Mouse (Mus musculus): ENCODE data around the gene Akr1b7. TPM values are rescaled to one million over a fixed set of nuclear protein-coding genes. Genes with fewer than 3 reads are reported as not detected.
"Not testable (repeated sequence)": the region's sequence is repeated elsewhere in the genome, so short reads cannot be mapped to it uniquely, and the experiment has no call there.

Gene Akr1b7
- polyA plus RNA-seq, 2 experiments = 2.4 to 5.4 TPM

DNA sequence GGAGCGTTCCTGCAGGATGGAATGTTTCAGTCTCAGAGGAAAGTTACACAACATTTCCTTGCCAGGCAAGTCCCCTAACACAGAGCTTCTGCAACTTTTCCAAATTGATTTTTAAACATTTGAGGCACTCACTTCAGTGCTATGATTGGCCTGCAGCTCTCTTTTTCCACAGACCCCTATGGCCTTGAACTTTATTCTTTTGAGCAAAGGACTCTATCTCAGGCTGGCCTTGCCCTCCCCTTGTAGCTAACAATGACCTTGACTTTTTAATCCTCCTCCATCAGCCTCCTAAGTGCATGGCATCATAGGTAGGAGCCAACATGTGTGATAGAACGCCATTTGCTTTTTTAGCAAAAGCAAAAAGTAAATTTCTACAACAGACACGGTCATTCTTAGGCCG is 5.4 kb upstream of the Akr1b7 start:
- Histone ChIP-seq H3K4me1 (replicated peaks; ENCODE audit: control insufficient read depth in 2 of 2, insufficient read depth in 2 of 2, low read length in 1 of 2) (no peaks in the 10 kb centered on the region), H3K4me2 (ENCODE audit: low read depth) (no peak overlapping the region), H3K9ac (replicated peaks) (no peak overlapping the region), H3K27ac (no peak overlapping the region), H3K27me3 (ENCODE audit: control insufficient read depth, insufficient read depth, low read length) (no peaks in the 10 kb centered on the region), H3K9me3 (ENCODE audit: control insufficient read depth, low read length) (no peaks in the 10 kb centered on the region), H3K4me3 (ENCODE audit: insufficient read depth in 1 of 2, low read depth in 2 of 2, low read length in 2 of 2) (no peak overlapping the region), H3K36me3 (replicated peaks; ENCODE audit: control insufficient read depth, insufficient read depth, low read depth) (no peaks in the 10 kb centered on the region)
- no peak for ATAC-seq (ENCODE audit: insufficient read depth)
- WGBS (ENCODE audit: insufficient replicate concordance) = 67% methylated on average over 4 of the region's 4 CpGs
- no peak for TF ChIP-seq EP300 (IDR thresholded peaks at IDR 0.05; ENCODE audit: low read depth)
- TF ChIP-seq CTCF (IDR thresholded peaks at IDR 0.05; ENCODE audit: low read depth) = no peak
- DNase-seq (ENCODE audit: low read depth in 3 of 3, low spot score in 3 of 3) = no peak

- DNase-seq (ENCODE audit: low read depth in 3 of 3, low spot score in 3 of 3) (no peak), ATAC-seq (ENCODE audit: insufficient read depth) (no peak)
- WGBS (ENCODE audit: insufficient replicate concordance) = 76% methylated on average over 10 of the region's 10 CpGs
- no peaks in the 10 kb centered on the region for H3K36me3 ChIP-seq (replicated peaks; ENCODE audit: control insufficient read depth, insufficient read depth, low read depth)
- no peak overlapping the region for H3K4me3 ChIP-seq (ENCODE audit: insufficient read depth in 1 of 2, low read depth in 2 of 2, low read length in 2 of 2)
- no peaks in the 10 kb centered on the region for H3K9me3 ChIP-seq (ENCODE audit: control insufficient read depth, low read length)
- H3K4me1 ChIP-seq (replicated peaks; ENCODE audit: control insufficient read depth in 2 of 2, insufficient read depth in 2 of 2, low read length in 1 of 2) = no peaks in the 10 kb centered on the region
- H3K27me3 ChIP-seq (ENCODE audit: control insufficient read depth, insufficient read depth, low read length) = no peaks in the 10 kb centered on the region
- TF ChIP-seq EP300 (IDR thresholded peaks at IDR 0.05; ENCODE audit: low read depth) = no peak
- no peak for TF ChIP-seq CTCF (IDR thresholded peaks at IDR 0.05; ENCODE audit: low read depth)
- H3K4me2 ChIP-seq (ENCODE audit: low read depth) = no peak overlapping the region
- H3K9ac ChIP-seq (replicated peaks) = no peak overlapping the region
- no peak overlapping the region for H3K27ac ChIP-seq
These were observed 4.7 kb upstream of the Akr1b7 start for GRCm38 (mm10) chr6:34407403-34407802.

- Histone ChIP-seq H3K36me3 (replicated peaks; ENCODE audit: control insufficient read depth, insufficient read depth, low read depth) (no peaks in the 10 kb centered on the region), H3K27me3 (ENCODE audit: control insufficient read depth, insufficient read depth, low read length) (no peaks in the 10 kb centered on the region), H3K9ac (replicated peaks) (no peak overlapping the region), H3K4me3 (ENCODE audit: insufficient read depth in 1 of 2, low read depth in 2 of 2, low read length in 2 of 2) (no peak overlapping the region), H3K27ac (no peak overlapping the region), H3K9me3 (ENCODE audit: control insufficient read depth, low read length) (no peaks in the 10 kb centered on the region), H3K4me1 (replicated peaks; ENCODE audit: control insufficient read depth in 2 of 2, insufficient read depth in 2 of 2, low read length in 1 of 2) (no peaks in the 10 kb centered on the region), H3K4me2 (ENCODE audit: low read depth) (no peak overlapping the region)
- TF ChIP-seq EP300 (IDR thresholded peaks at IDR 0.05; ENCODE audit: low read depth) = no peak
- no peak for TF ChIP-seq CTCF (IDR thresholded peaks at IDR 0.05; ENCODE audit: low read depth)
- DNase-seq (ENCODE audit: low read depth in 3 of 3, low spot score in 3 of 3) (no peak), ATAC-seq (ENCODE audit: insufficient read depth) (no peak)
- 32% methylated on average over 1 of the region's 1 CpGs for WGBS (ENCODE audit: insufficient replicate concordance)
These were observed 554 bp downstream of the Akr1b7 start for GRCm38 (mm10) chr6:34412688-34413087.

DNA sequence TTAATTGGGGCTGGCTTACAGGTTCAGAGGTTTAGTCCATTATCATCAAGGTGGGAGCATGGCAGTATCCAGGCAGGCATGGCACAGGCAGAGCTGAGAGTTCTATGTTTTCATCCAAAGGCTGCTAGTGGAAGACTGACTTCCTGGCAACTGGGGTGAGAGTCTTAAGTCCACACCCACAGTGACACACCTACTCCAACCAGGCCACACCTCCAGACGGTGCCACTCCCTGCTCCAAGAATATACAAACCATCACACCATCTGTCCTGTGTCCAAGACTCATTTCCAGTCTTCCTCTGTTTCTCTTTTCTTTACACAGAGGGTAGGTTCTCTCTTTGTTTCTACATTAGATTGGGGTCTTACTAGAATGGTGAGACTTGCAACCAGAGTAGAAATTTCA is 1.3 kb downstream of the Akr1b7 start:
- 27% methylated on average over 1 of the region's 1 CpGs for WGBS (ENCODE audit: insufficient replicate concordance)
- ATAC-seq (ENCODE audit: insufficient read depth); H3K4me3 ChIP-seq (ENCODE audit: insufficient read depth in 1 of 2, low read depth in 2 of 2, low read length in 2 of 2): not testable (repeated sequence)

GRCm38 (mm10) chr6:34416521-34416920 is 4.4 kb downstream of the Akr1b7 start:
- WGBS (ENCODE audit: insufficient replicate concordance) = 75% methylated on average over 2 of the region's 2 CpGs
- no peak for ATAC-seq (ENCODE audit: insufficient read depth)
- H3K27me3 ChIP-seq (ENCODE audit: control insufficient read depth, insufficient read depth, low read length) = no peaks in the 10 kb centered on the region

More for the DNA sequence above, 1.3 kb downstream of the Akr1b7 start:
- not testable (repeated sequence) for H3K9ac ChIP-seq (replicated peaks); H3K27ac ChIP-seq; H3K9me3 ChIP-seq (ENCODE audit: control insufficient read depth, low read length); H3K36me3 ChIP-seq (replicated peaks; ENCODE audit: control insufficient read depth, insufficient read depth, low read depth); H3K27me3 ChIP-seq (ENCODE audit: control insufficient read depth, insufficient read depth, low read length); H3K4me2 ChIP-seq (ENCODE audit: low read depth); DNase-seq (ENCODE audit: low read depth in 3 of 3, low spot score in 3 of 3); H3K4me1 ChIP-seq (replicated peaks; ENCODE audit: control insufficient read depth in 2 of 2, insufficient read depth in 2 of 2, low read length in 1 of 2)

DNA sequence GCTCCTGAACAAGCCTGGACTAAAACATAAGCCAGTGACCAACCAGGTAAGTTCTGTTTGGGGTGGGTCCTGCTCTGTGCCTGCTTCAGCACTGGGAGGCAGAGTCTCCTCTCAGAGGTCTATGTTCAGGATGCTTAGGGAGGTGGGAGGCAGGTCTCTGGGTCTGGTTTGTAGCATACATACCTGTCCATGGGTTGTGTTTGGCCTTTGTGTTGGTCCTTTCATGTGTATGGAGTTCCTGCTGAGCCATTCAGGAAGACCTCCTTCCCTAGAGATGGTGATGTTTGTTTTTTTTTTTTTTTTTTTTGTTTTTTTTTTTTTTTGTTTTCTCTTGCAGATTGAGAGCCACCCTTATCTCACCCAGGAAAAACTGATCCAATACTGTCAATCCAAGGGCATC is 6.9 kb downstream of the Akr1b7 start:
- Histone ChIP-seq H3K36me3 (replicated peaks; ENCODE audit: control insufficient read depth, insufficient read depth, low read depth) (no peaks in the 10 kb centered on the region), H3K27ac (no peak overlapping the region), H3K9me3 (ENCODE audit: control insufficient read depth, low read length) (no peaks in the 10 kb centered on the region), H3K4me1 (replicated peaks; ENCODE audit: control insufficient read depth in 2 of 2, insufficient read depth in 2 of 2, low read length in 1 of 2) (no peaks in the 10 kb centered on the region), H3K4me2 (ENCODE audit: low read depth) (no peak overlapping the region), H3K4me3 (ENCODE audit: insufficient read depth in 1 of 2, low read depth in 2 of 2, low read length in 2 of 2) (no peak overlapping the region), H3K9ac (replicated peaks) (no peak overlapping the region), H3K27me3 (ENCODE audit: control insufficient read depth, insufficient read depth, low read length) (no peaks in the 10 kb centered on the region)
- TF ChIP-seq EP300 (IDR thresholded peaks at IDR 0.05; ENCODE audit: low read depth) = no peak
- ATAC-seq (ENCODE audit: insufficient read depth) = no peak
- DNase-seq (ENCODE audit: low read depth in 3 of 3, low spot score in 3 of 3) = no peak

More at GRCm38 (mm10) chr6:34416521-34416920, 4.4 kb downstream of the Akr1b7 start:
- Histone ChIP-seq H3K9me3 (ENCODE audit: control insufficient read depth, low read length) (no peaks in the 10 kb centered on the region), H3K9ac (replicated peaks) (no peak overlapping the region), H3K4me1 (replicated peaks; ENCODE audit: control insufficient read depth in 2 of 2, insufficient read depth in 2 of 2, low read length in 1 of 2) (no peaks in the 10 kb centered on the region), H3K4me2 (ENCODE audit: low read depth) (no peak overlapping the region), H3K4me3 (ENCODE audit: insufficient read depth in 1 of 2, low read depth in 2 of 2, low read length in 2 of 2) (no peak overlapping the region), H3K27ac (no peak overlapping the region), H3K36me3 (replicated peaks; ENCODE audit: control insufficient read depth, insufficient read depth, low read depth) (no peaks in the 10 kb centered on the region)
- DNase-seq (ENCODE audit: low read depth in 3 of 3, low spot score in 3 of 3) = no peak
- TF ChIP-seq CTCF (IDR thresholded peaks at IDR 0.05; ENCODE audit: low read depth) (no peak), EP300 (IDR thresholded peaks at IDR 0.05; ENCODE audit: low read depth) (no peak)
